Mouse (Mus musculus) C2C12 (cell line): ENCODE measurements around the gene Acp6.

Experiments used
- CTCF ChIP-seq: IDR thresholded peaks from one replicate; pipeline ENCODE4 v1.5.1; 2011; ENCODE audit not compliant: control insufficient read depth, insufficient read depth, insufficient read length
- USF1 ChIP-seq: IDR thresholded peaks from one replicate; pipeline ENCODE4 v1.6.1; 2011; ENCODE audit warnings: low read depth, mild to moderate bottlenecking, control low read depth, moderate library complexity

DNA sequence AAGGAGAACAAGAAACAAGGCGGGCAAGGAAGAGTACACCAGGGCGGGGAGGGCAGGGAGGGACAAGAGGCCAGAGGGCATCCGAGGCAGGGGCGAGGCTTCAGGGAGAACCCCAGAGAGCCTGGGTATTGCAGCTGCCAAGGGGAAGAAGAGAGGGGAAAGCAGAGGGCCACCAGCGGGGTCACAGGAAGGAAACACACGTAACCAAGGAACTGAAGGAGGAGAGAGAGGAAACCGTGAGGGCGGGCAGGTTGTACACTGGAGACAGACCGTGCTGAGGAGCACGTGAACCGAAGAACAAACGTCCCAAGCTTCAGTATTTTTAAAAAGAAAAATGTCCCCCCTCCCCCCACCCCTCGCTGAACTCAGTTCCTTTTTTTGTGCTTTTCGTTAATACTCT is 45.3 kb downstream of the Acp6 start:
- TF ChIP-seq CTCF: no peak
- TF ChIP-seq USF1: no peak
